Mouse (Mus musculus) hindbrain, embryonic 13.5 days (tissue): ENCODE measurements around the gene Dtnbp1. TPM values are rescaled to one million over a fixed set of nuclear protein-coding genes. Genes with fewer than 3 reads are reported as not detected.

Source experiments
- ATAC-seq: fragments of 200-750 bp; cut with Nextera tagmentation; 2 replicates; pipeline ENCODE4 v1.8.0; 2017; ENCODE audit warnings: moderate TSS enrichment; ENCODE audit not compliant: low FRiP score
- H3K27ac ChIP-seq: fragments of 300-500 bp; sonication (generic); 2 replicates; pipeline ENCODE4 v1.5.1; 2015; ENCODE audit warnings: inconsistent platforms, mild to moderate bottlenecking, moderate library complexity
- H3K27me3 ChIP-seq: fragments of 300-500 bp; sonication (generic); 2 replicates; pipeline ENCODE4 v1.6.1; 2015; ENCODE audit warnings: mild to moderate bottlenecking, inconsistent platforms
- H3K36me3 ChIP-seq: fragments of 300-500 bp; sonication (generic); 2 replicates; pipeline ENCODE4 v1.6.1; 2015; ENCODE audit warnings: mild to moderate bottlenecking, inconsistent platforms
- H3K4me1 ChIP-seq: fragments of 300-500 bp; sonication (generic); replicated peaks from 2 replicates; pipeline ENCODE4 v1.6.1; 2015; ENCODE audit warnings: inconsistent platforms
- H3K4me2 ChIP-seq: fragments of 300-500 bp; sonication (generic); 2 replicates; pipeline ENCODE4 v1.6.1; 2015; ENCODE audit warnings: inconsistent platforms, mild to moderate bottlenecking, moderate library complexity
- H3K4me3 ChIP-seq: fragments of 300-500 bp; sonication (generic); 2 replicates; pipeline ENCODE4 v1.5.1; 2015; ENCODE audit warnings: mild to moderate bottlenecking, inconsistent platforms
- H3K9ac ChIP-seq: fragments of 300-500 bp; sonication (generic); 2 replicates; pipeline ENCODE4 v1.6.1; 2015; ENCODE audit warnings: mild to moderate bottlenecking, inconsistent platforms
- H3K9me3 ChIP-seq: fragments of 300-500 bp; sonication (generic); 2 replicates; pipeline ENCODE4 v1.6.1; 2016; ENCODE audit warnings: inconsistent platforms
- WGBS: fragments of 180-500 bp; shearing (Covaris S2); methylation state at CpG from one replicate; pipeline ENCODE4 v1.1.7; 2015; 5-methylcytosine and 5-hydroxymethylcytosine counted together
- polyA plus RNA-seq: library from polyadenylated mRNA; unstranded; fragments of >200 nt; fragmentation: Nextera tagmentation; extraction: Ambion mirVana; gene quantifications from 2 replicates; pipeline ENCODE4 v1.2.1, GENCODE M21; 2015

The Dtnbp1 gene
- polyA plus RNA-seq, 1 experiment from 2014 or later = 111 TPM

GRCm38 (mm10) chr13:44933575-44933974 is 68.4 kb downstream of the Dtnbp1 start:
- H3K4me3 ChIP-seq = no peak overlapping the region
- H3K9ac ChIP-seq = no peak overlapping the region
- H3K4me1 ChIP-seq = peaks cover 26% of the 10 kb centered on the region
- no peaks in the 10 kb centered on the region for H3K9me3 ChIP-seq
- H3K27ac ChIP-seq = peak overlapping the region; percentile 42
- H3K4me2 ChIP-seq = no peak overlapping the region
- WGBS = 30% methylated on average over 7 of the region's 7 CpGs
- peaks cover 19% of the 10 kb centered on the region for H3K36me3 ChIP-seq
- no peak for ATAC-seq
- H3K27me3 ChIP-seq = no peaks in the 10 kb centered on the region

GRCm38 (mm10) chr13:44932307-44933264 is 69.4 kb downstream of the Dtnbp1 start:
- H3K4me1 ChIP-seq = peaks cover 26% of the 10 kb centered on the region
- no peak overlapping the region for H3K4me2 ChIP-seq
- H3K27me3 ChIP-seq = no peaks in the 10 kb centered on the region
- ATAC-seq = peak; percentile 63; the same call in 1 of the 2 replicates
- 68% methylated on average over 18 of the region's 18 CpGs for WGBS
- H3K9me3 ChIP-seq = no peaks in the 10 kb centered on the region
- H3K27ac ChIP-seq = peak overlapping the region; percentile 42
- 0 out of 2 replicates have a peak overlapping the region, but pooled peaks have one; percentile 24 for H3K9ac ChIP-seq
- peaks cover 19% of the 10 kb centered on the region for H3K36me3 ChIP-seq
- no peak overlapping the region for H3K4me3 ChIP-seq

- Histone ChIP-seq H3K36me3 (peaks cover 73% of the 10 kb centered on the region), H3K4me2 (no peak overlapping the region), H3K9ac (no peak overlapping the region), H3K27me3 (no peaks in the 10 kb centered on the region), H3K9me3 (no peaks in the 10 kb centered on the region), H3K27ac (no peak overlapping the region), H3K4me3 (no peak overlapping the region), H3K4me1 (no peaks in the 10 kb centered on the region)
- no peak for ATAC-seq
- WGBS = 89% methylated on average over 2 of the region's 2 CpGs
Measured at GRCm38 (mm10) chr13:44926311-44926710, 75.6 kb downstream of the Dtnbp1 start.

- Histone ChIP-seq H3K27me3 (no peaks in the 10 kb centered on the region), H3K36me3 (peaks cover 74% of the 10 kb centered on the region), H3K9me3 (no peaks in the 10 kb centered on the region), H3K9ac (no peak overlapping the region), H3K4me3 (no peak overlapping the region), H3K27ac (no peak overlapping the region), H3K4me1 (no peaks in the 10 kb centered on the region), H3K4me2 (no peak overlapping the region)
- ATAC-seq = no peak
- 84% methylated on average over 2 of the region's 2 CpGs for WGBS
Measured at GRCm38 (mm10) chr13:44925173-44925572, 76.8 kb downstream of the Dtnbp1 start.

- peaks cover 75% of the 10 kb centered on the region for H3K36me3 ChIP-seq
- H3K4me3 ChIP-seq = no peak overlapping the region
- H3K27ac ChIP-seq = no peak overlapping the region
- H3K4me2 ChIP-seq = no peak overlapping the region
- no peak overlapping the region for H3K9ac ChIP-seq
- no peaks in the 10 kb centered on the region for H3K9me3 ChIP-seq
- no peaks in the 10 kb centered on the region for H3K27me3 ChIP-seq
- WGBS = 86% methylated on average over 3 of the region's 3 CpGs
- H3K4me1 ChIP-seq = no peaks in the 10 kb centered on the region
- no peak for ATAC-seq
Measured at GRCm38 (mm10) chr13:44924042-44924441, 77.9 kb downstream of the Dtnbp1 start.

GRCm38 (mm10) chr13:44921721-44922120 is 80.2 kb downstream of the Dtnbp1 start:
- 97% methylated on average over 5 of the region's 5 CpGs for WGBS
- Histone ChIP-seq H3K4me1 (no peaks in the 10 kb centered on the region), H3K27ac (no peak overlapping the region), H3K4me3 (no peak overlapping the region), H3K4me2 (no peak overlapping the region), H3K9ac (no peak overlapping the region), H3K9me3 (no peaks in the 10 kb centered on the region), H3K36me3 (peaks cover 93% of the 10 kb centered on the region), H3K27me3 (no peaks in the 10 kb centered on the region)
- no peak for ATAC-seq

- Histone ChIP-seq H3K27me3 (no peaks in the 10 kb centered on the region), H3K9ac (no peak overlapping the region), H3K9me3 (no peaks in the 10 kb centered on the region), H3K4me3 (no peak overlapping the region), H3K36me3 (peaks cover 97% of the 10 kb centered on the region), H3K27ac (no peak overlapping the region), H3K4me2 (no peak overlapping the region), H3K4me1 (no peaks in the 10 kb centered on the region)
- no peak for ATAC-seq
- 86% methylated on average over 10 of the region's 10 CpGs for WGBS
Measured at GRCm38 (mm10) chr13:44921095-44921494, 80.9 kb downstream of the Dtnbp1 start.

GRCm38 (mm10) chr13:44918269-44918668 is 83.7 kb downstream of the Dtnbp1 start:
- no peaks in the 10 kb centered on the region for H3K9me3 ChIP-seq
- no peak overlapping the region for H3K4me2 ChIP-seq
- no peak for ATAC-seq
- no peak overlapping the region for H3K9ac ChIP-seq
- peaks cover 98% of the 10 kb centered on the region for H3K36me3 ChIP-seq
- no peak overlapping the region for H3K4me3 ChIP-seq
- H3K27me3 ChIP-seq = no peaks in the 10 kb centered on the region
- WGBS = 99% methylated on average over 2 of the region's 2 CpGs
- no peak overlapping the region for H3K27ac ChIP-seq
- H3K4me1 ChIP-seq = no peaks in the 10 kb centered on the region

- Histone ChIP-seq H3K27me3 (no peaks in the 10 kb centered on the region), H3K9ac (no peak overlapping the region), H3K36me3 (peaks cover 97% of the 10 kb centered on the region), H3K4me1 (0 out of 2 replicates have a peak, but pooled peaks cover 9% of the 10 kb centered on the region), H3K4me2 (no peak overlapping the region), H3K27ac (no peak overlapping the region), H3K9me3 (no peaks in the 10 kb centered on the region), H3K4me3 (no peak overlapping the region)
- 96% methylated on average over 4 of the region's 4 CpGs for WGBS
- no peak for ATAC-seq
Measured at GRCm38 (mm10) chr13:44917202-44917601, 84.7 kb downstream of the Dtnbp1 start.

GRCm38 (mm10) chr13:44915945-44916344 is 86.0 kb downstream of the Dtnbp1 start:
- no peak for ATAC-seq
- 77% methylated on average over 4 of the region's 4 CpGs for WGBS

GRCm38 (mm10) chr13:44915382-44915781 is 86.6 kb downstream of the Dtnbp1 start:
- Histone ChIP-seq H3K4me3 (no peak overlapping the region), H3K9me3 (no peaks in the 10 kb centered on the region), H3K4me2 (no peak overlapping the region), H3K36me3 (peaks cover 96% of the 10 kb centered on the region), H3K4me1 (0 out of 2 replicates have a peak, but pooled peaks cover 13% of the 10 kb centered on the region), H3K9ac (no peak overlapping the region), H3K27ac (no peak overlapping the region), H3K27me3 (no peaks in the 10 kb centered on the region)
- ATAC-seq = no peak
- 94% methylated on average over 5 of the region's 5 CpGs for WGBS

More at GRCm38 (mm10) chr13:44915945-44916344, 86.0 kb downstream of the Dtnbp1 start:
- no peaks in the 10 kb centered on the region for H3K9me3 ChIP-seq
- H3K27me3 ChIP-seq = no peaks in the 10 kb centered on the region
- H3K4me3 ChIP-seq = no peak overlapping the region
- no peak overlapping the region for H3K27ac ChIP-seq
- 0 out of 2 replicates have a peak, but pooled peaks cover 13% of the 10 kb centered on the region for H3K4me1 ChIP-seq
- H3K36me3 ChIP-seq = peaks cover 95% of the 10 kb centered on the region
- no peak overlapping the region for H3K9ac ChIP-seq
- H3K4me2 ChIP-seq = no peak overlapping the region

- Histone ChIP-seq H3K4me3 (no peak overlapping the region), H3K4me1 (peaks cover 23% of the 10 kb centered on the region), H3K9ac (no peak overlapping the region), H3K27ac (0 out of 2 replicates have a peak overlapping the region, but pooled peaks have one; percentile 49), H3K9me3 (no peaks in the 10 kb centered on the region), H3K27me3 (no peaks in the 10 kb centered on the region), H3K4me2 (no peak overlapping the region), H3K36me3 (peaks cover 95% of the 10 kb centered on the region)
- WGBS = 62% methylated on average over 7 of the region's 7 CpGs
- ATAC-seq = no peak
Measured at GRCm38 (mm10) chr13:44913560-44913959, 88.4 kb downstream of the Dtnbp1 start.
